Mouse (Mus musculus): ENCODE results near the gene Gm49336. TPM values are rescaled to one million over a fixed set of nuclear protein-coding genes. Genes with fewer than 3 reads are reported as not detected.
A peak's percentile ranks its signal among the peaks of the same experiment; 100 is the strongest.

Gm49336 gene
- polyA plus RNA-seq, 1 experiment: 13.7 TPM

GRCm38 (mm10) chr14:60269333-60269732, 18.0 kb upstream of the Gm49336 start:
- TF ChIP-seq CTCF (IDR thresholded peaks at IDR 0.05; ENCODE audit: insufficient read depth, low read length): no peak
- no peak for TF ChIP-seq POLR2A (IDR thresholded peaks at IDR 0.05; ENCODE audit: borderline replicate concordance, extremely low read depth, low read depth, low read length)
- H3K4me3 ChIP-seq (replicated peaks; ENCODE audit: extremely low read depth, low read depth, low read length): no peak overlapping the region
- 69% methylated on average over 6 of the region's 6 CpGs for WGBS
- no peak for DNase-seq
- peaks cover 13% of the 10 kb centered on the region for H3K4me1 ChIP-seq (ENCODE audit: control insufficient read depth, insufficient read depth, low read length)

- H3K4me3 ChIP-seq (replicated peaks; ENCODE audit: extremely low read depth, low read depth, low read length): peak within 1 kb of the TSS; percentile 96
- TF ChIP-seq CTCF (IDR thresholded peaks at IDR 0.05; ENCODE audit: insufficient read depth, low read length) (peak; percentile 98), POLR2A (IDR thresholded peaks at IDR 0.05; ENCODE audit: borderline replicate concordance, extremely low read depth, low read depth, low read length) (peak; percentile 82; the same call in 1 of the 2 replicates)
- H3K4me1 ChIP-seq (ENCODE audit: control insufficient read depth, insufficient read depth, low read length): peaks cover 6% of the 10 kb centered on the region
- WGBS: under 1% methylated on average over 51 of the region's 51 CpGs
- peak; percentile 86 for DNase-seq
Observed at GRCm38 (mm10) chr14:60264990-60265876, 13.9 kb upstream of the Gm49336 start, which contains the start of gene Mtmr6. Mtmr6 (plus strand) TSS chr14:60265228.

GRCm38 (mm10) chr14:60262316-60262715, 11.0 kb upstream of the Gm49336 start:
- TF ChIP-seq CTCF (IDR thresholded peaks at IDR 0.05; ENCODE audit: insufficient read depth, low read length): no peak
- TF ChIP-seq POLR2A (IDR thresholded peaks at IDR 0.05; ENCODE audit: borderline replicate concordance, extremely low read depth, low read depth, low read length): no peak
- no peak for DNase-seq
- Histone ChIP-seq H3K4me3 (replicated peaks; ENCODE audit: extremely low read depth, low read depth, low read length) (no peak overlapping the region), H3K4me1 (ENCODE audit: control insufficient read depth, insufficient read depth, low read length) (peaks cover 6% of the 10 kb centered on the region)
- WGBS: 65% methylated on average over 7 of the region's 7 CpGs

GRCm38 (mm10) chr14:60257851-60258250, 6.5 kb upstream of the Gm49336 start:
- whole genome bisulfite sequencing: 90% methylated on average over 1 of the region's 1 CpGs
- TF ChIP-seq POLR2A (IDR thresholded peaks at IDR 0.05; ENCODE audit: borderline replicate concordance, extremely low read depth, low read depth, low read length) (no peak), CTCF (IDR thresholded peaks at IDR 0.05; ENCODE audit: insufficient read depth, low read length) (no peak)
- no peak for DNase-seq
- no peaks in the 10 kb centered on the region for H3K4me1 ChIP-seq (ENCODE audit: control insufficient read depth, insufficient read depth, low read length)
- H3K4me3 ChIP-seq (replicated peaks; ENCODE audit: extremely low read depth, low read depth, low read length): no peak overlapping the region

DNA sequence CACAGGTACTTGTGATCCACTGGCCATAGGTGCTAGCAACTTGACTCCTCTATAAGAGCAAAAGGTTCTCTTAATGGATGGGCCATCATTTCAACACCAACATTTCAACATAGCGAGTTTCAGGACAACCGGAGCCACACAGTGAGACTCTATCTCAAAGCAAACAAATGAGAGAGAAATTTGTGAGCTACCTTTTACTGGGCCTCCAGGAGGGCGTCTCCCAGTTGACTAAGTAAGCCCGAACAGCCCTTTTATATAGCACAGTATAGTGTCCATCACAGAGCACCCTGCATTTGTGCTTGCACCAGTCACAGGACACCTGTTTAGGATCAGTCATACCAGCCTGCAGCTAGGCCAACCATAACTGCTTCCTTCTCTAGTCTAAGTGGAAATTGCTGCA, 5.8 kb upstream of the Gm49336 start:
- DNase-seq: no peak
- Histone ChIP-seq H3K4me3 (replicated peaks; ENCODE audit: extremely low read depth, low read depth, low read length) (no peak overlapping the region), H3K4me1 (ENCODE audit: control insufficient read depth, insufficient read depth, low read length) (no peaks in the 10 kb centered on the region; the same call in 1 of the 2 replicates)
- 58% methylated on average over 4 of the region's 4 CpGs for WGBS
- no peak for TF ChIP-seq CTCF (IDR thresholded peaks at IDR 0.05; ENCODE audit: insufficient read depth, low read length)
- no peak for TF ChIP-seq POLR2A (IDR thresholded peaks at IDR 0.05; ENCODE audit: borderline replicate concordance, extremely low read depth, low read depth, low read length)

DNA sequence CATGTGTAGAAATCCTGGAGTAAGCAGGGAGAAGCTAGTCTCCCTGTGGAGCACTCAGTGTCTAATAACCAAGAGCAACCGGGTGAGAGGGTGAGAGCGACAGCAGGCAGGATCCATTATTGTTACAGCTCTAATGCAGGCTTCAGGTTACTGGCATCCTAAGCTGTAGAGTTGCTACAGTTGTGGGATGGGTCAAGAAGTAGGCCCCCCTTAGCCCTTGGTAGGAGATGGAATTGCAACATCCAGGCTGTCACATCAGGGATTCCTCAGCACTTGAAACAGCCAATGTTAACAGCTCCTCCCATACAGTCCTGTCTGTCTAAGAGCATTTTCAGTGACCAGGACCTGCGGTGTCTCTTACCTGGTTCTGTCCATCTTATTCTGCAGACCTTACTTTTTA, 5.0 kb upstream of the Gm49336 start:
- TF ChIP-seq POLR2A (IDR thresholded peaks at IDR 0.05; ENCODE audit: borderline replicate concordance, extremely low read depth, low read depth, low read length): no peak
- H3K4me3 ChIP-seq (replicated peaks; ENCODE audit: extremely low read depth, low read depth, low read length): no peak overlapping the region
- no peak for DNase-seq
- 35% methylated on average over 3 of the region's 3 CpGs for WGBS
- no peaks in the 10 kb centered on the region; the same call in 1 of the 2 replicates for H3K4me1 ChIP-seq (ENCODE audit: control insufficient read depth, insufficient read depth, low read length)

- no peak for DNase-seq
- no peak overlapping the region for H3K4me3 ChIP-seq (replicated peaks; ENCODE audit: extremely low read depth, low read depth, low read length)
- H3K4me1 ChIP-seq (ENCODE audit: control insufficient read depth, insufficient read depth, low read length): peaks cover 3% of the 10 kb centered on the region
- TF ChIP-seq CTCF (IDR thresholded peaks at IDR 0.05; ENCODE audit: insufficient read depth, low read length) (no peak), POLR2A (IDR thresholded peaks at IDR 0.05; ENCODE audit: borderline replicate concordance, extremely low read depth, low read depth, low read length) (no peak)
Observed at GRCm38 (mm10) chr14:60254774-60255173, 3.5 kb upstream of the Gm49336 start.

DNA sequence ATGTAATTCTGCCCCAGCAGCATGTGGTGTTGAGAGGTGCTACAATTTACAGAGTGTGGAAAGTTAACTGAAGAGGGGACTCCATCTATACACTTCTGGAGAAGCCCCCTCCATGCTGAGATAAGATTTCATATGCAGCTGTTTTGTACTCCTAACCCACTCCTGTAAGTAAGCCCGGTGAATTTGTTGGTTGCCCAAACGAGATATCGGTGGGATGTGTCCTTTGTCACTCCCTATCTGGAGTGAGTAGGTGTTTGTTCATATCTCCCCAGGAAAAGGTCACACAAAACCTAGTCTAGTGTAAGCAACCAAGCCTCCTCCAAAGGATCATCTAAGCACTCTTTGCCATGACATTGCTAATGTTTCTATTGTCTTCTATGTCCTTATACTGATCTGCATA, 2.2 kb upstream of the Gm49336 start:
- TF ChIP-seq POLR2A (IDR thresholded peaks at IDR 0.05; ENCODE audit: borderline replicate concordance, extremely low read depth, low read depth, low read length) (no peak), CTCF (IDR thresholded peaks at IDR 0.05; ENCODE audit: insufficient read depth, low read length) (no peak)
- Histone ChIP-seq H3K4me1 (ENCODE audit: control insufficient read depth, insufficient read depth, low read length) (peaks cover 3% of the 10 kb centered on the region), H3K4me3 (replicated peaks; ENCODE audit: extremely low read depth, low read depth, low read length) (no peak overlapping the region)
- WGBS: 86% methylated on average over 3 of the region's 3 CpGs
- DNase-seq: no peak

GRCm38 (mm10) chr14:60252004-60253000, 995 bp upstream of the Gm49336 start:
- Histone ChIP-seq H3K4me3 (replicated peaks; ENCODE audit: extremely low read depth, low read depth, low read length) (peak overlapping the region; percentile 91), H3K4me1 (ENCODE audit: control insufficient read depth, insufficient read depth, low read length) (peaks cover 3% of the 10 kb centered on the region)
- TF ChIP-seq POLR2A (IDR thresholded peaks at IDR 0.05; ENCODE audit: borderline replicate concordance, extremely low read depth, low read depth, low read length): no peak
- no peak for TF ChIP-seq CTCF (IDR thresholded peaks at IDR 0.05; ENCODE audit: insufficient read depth, low read length)
- DNase-seq: no peak
- 18% methylated on average over 15 of the region's 15 CpGs for WGBS
